Mouse (Mus musculus) cerebral cortex, adult 2 months (tissue): ENCODE data around the gene Tex264.

Source experiments
- WGBS: fragments of 180-500 bp; shearing (Covaris S2); methylation state at CpG from one replicate; pipeline ENCODE4 v1.1.7; 2018; 5-methylcytosine and 5-hydroxymethylcytosine counted together

Gene Tex264

GRCm38 (mm10) chr9:106685249-106686101 is at the start of gene Tex264:
Gene Tex264, minus strand, starts transcription at chr9:106685927.
- WGBS = under 1% methylated on average over 86 of the region's 86 CpGs

DNA sequence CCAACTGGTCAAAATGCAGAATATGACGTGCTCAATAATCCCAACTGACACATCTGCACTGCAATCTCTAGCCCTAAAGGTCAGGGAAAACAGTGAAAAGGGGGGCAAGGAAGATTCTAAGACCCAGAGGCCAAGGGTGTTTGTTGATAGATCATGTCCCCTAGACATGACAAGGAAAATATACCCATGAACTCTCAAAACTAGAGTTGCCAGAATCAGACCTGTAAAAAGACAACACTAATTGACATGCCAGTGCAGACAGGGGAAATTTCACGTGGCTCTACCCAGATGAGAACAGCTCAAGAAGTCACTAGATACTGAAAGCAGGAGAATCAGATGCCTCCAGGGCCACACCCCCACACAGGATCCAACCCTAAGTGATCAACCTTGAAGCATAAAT is 48.0 kb upstream of the Tex264 start:
- 78% methylated on average over 2 of the region's 2 CpGs for WGBS

- WGBS = 94% methylated on average over 2 of the region's 2 CpGs
Observed at GRCm38 (mm10) chr9:106729416-106729815, 43.7 kb upstream of the Tex264 start.

- WGBS = 86% methylated on average over 1 of the region's 1 CpGs
Observed at GRCm38 (mm10) chr9:106726891-106727290, 41.2 kb upstream of the Tex264 start.

DNA sequence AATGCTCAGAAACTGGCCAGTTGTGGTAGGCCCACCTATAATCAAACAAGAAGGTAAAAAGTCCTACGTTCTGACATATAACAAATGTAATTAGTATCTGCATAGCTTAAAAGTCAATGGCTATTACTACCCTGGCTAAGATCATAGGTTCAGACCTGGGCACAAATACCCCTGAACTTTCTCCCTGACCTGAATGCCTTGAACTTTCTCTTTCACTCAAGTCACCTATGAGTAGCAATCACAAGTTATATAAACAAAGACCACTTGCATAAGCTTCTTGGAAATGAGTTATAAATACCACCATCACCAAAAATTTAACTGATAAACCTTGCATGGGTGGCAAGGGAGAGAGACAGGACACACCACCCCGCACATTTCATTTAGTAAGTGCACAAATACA is 39.7 kb upstream of the Tex264 start:
- 96% methylated on average over 2 of the region's 2 CpGs for WGBS

DNA sequence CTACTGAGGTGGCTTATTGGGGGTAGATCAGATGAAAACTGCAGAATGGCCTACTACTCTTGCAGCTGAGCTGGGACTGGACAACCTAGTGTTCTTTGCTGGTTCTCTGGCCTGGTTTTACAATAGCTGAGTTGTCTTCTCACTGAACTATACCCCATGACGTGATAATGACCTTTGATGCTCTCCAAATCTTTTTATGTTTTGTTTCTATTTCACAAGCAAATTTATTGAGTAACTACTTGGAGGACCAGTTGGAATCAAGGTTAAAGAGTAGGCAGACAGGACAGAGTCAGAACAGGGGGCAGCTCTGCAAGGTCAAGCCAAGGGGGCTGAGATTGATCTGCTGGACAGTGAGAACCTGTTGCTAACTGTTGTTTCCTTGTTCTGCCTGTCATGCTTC is 39.1 kb upstream of the Tex264 start:
- WGBS = 85% methylated on average over 1 of the region's 1 CpGs

GRCm38 (mm10) chr9:106716729-106717128 is 31.0 kb upstream of the Tex264 start:
- 67% methylated on average over 4 of the region's 4 CpGs for WGBS

GRCm38 (mm10) chr9:106716232-106716631 is 30.5 kb upstream of the Tex264 start:
- 90% methylated on average over 2 of the region's 2 CpGs for WGBS

GRCm38 (mm10) chr9:106712470-106712869 is 26.7 kb upstream of the Tex264 start:
- WGBS = 100% methylated on average over 2 of the region's 2 CpGs

GRCm38 (mm10) chr9:106692973-106693481 is 7.3 kb upstream of the Tex264 start:
- WGBS = 61% methylated on average over 11 of the region's 11 CpGs

- WGBS = 87% methylated on average over 8 of the region's 8 CpGs
Observed at GRCm38 (mm10) chr9:106688834-106689233, 3.1 kb upstream of the Tex264 start.

DNA sequence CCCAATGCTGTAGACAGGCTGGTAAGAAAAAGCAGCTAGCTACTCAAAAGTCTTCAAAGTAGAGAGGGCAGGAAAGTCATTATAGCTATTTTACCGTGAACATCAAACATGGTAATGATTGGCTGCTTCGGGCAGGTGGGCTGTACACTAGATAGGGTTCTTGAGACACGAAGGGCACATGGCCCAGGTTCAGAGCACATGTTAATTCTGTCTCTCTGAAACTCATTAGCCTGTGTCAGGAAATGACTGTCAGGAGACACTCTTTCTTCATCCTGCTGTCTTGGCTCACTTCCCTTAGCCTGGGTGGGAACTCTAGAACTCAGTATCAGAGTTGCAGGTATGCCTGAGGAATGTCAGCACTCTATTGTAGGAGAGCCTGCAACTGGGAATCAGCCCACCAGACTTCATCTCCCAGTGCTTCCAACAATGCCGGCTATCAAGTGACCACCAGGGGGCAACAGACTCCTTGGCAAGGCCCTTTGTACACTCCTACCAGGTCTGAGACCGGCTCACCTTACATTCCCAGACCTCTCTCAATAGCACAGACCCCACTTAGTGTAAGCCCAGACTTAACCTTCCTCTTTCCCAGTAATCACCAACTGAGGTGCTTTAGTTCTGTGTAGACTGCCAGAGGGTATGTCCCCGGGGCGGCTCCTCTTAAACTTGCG is 1.4 kb upstream of the Tex264 start:
- WGBS = 29% methylated on average over 8 of the region's 8 CpGs

GRCm38 (mm10) chr9:106684918-106685248 is 844 bp downstream of the Tex264 start:
- WGBS = under 1% methylated on average over 14 of the region's 14 CpGs

DNA sequence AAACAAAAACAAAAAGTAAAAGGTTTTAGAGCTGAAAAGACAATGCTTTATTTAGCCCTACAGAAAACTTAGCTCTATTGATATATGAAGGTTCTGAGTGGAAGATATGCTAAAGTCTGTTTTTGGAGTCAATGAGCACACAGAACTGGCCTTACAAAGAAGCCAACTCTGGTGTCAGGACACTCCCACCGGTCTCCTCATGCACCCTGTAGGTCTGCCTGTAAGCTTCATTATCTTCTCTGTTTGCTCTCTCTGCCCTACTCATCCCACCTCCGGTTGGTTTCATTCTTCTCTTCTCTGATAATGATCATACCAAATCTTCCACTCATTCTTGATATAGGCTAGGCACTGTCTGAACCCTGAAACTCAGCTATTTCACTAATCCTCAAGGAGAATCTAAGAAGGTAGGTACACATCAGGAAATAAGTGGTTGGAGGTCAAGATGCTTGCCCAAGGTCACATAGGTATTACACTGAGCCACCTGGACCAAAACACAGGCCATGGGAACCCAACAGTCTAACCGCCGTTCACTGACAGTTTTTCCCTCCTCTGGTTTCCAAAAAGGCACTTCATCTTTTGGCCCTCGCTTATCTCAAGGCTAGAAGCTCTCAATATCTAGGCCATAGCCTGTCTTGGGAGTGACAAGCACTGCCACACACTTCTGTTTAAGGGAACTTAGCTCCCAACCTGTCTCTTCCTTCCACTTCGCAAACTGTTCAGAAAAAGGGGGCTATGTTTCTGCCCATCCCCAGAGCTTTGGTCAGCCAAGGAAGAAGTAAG is 1.4 kb downstream of the Tex264 start:
- WGBS = 80% methylated on average over 6 of the region's 6 CpGs

DNA sequence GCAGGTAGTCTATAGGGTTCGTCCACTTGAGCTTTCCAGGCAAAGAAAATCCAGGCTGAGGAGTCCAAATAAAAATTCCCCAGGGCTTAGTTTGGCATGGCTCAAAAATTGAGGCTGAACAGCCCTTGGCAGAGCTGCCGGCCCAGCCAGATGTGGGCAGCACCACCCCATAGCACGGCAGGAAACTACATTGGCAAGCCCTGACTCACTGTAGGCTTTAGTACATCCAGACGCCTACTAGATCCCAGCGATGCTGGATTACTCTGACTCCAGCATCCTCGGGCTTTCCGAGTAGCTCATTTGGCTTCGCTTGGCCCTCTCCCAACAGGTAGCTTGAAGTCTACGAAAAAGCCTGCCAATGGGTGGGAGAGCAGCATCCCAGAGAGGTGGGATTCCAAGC is 4.7 kb downstream of the Tex264 start:
- 60% methylated on average over 9 of the region's 9 CpGs for WGBS

DNA sequence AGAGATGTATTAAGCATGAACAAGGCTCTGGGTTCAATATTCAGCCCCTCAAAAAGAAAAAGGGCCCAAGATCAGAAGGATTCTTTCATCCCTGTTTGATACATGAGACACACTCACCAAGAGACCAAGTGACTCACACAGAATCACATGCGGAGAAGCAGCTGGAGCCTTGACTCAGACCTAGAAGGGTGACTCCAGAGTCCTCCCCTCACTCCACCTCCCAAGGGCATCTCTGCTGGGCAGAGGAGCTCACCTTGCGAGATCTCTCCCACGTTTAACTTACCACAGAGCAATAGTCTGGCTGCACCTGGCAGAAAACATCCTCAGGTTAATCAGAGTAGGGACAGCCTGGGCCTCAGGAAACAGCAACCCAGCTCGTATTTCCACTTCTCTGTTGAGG is 7.5 kb downstream of the Tex264 start:
- 78% methylated on average over 4 of the region's 4 CpGs for WGBS

GRCm38 (mm10) chr9:106677702-106678101 is 8.0 kb downstream of the Tex264 start:
- 89% methylated on average over 5 of the region's 5 CpGs for WGBS

GRCm38 (mm10) chr9:106676571-106676970 is 9.2 kb downstream of the Tex264 start:
- 58% methylated on average over 4 of the region's 4 CpGs for WGBS

DNA sequence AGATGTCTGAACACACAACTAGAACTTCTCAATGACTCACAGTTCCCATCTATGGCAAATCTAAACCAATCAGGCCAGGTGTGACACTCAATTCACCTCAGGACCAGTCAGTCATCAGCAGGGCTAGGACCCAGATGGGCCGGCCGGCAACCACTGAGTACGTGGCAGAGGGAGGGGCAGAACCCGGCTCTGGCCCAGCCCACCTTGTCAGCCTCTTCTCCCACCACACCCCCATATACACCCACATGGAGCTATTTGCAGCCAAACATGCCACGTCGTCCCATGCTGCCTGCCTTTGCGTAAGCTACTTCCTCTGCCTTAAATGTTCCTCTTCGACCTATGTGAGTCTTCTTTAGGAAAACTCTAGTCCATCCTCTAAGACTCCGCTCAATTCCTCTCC is 9.8 kb downstream of the Tex264 start:
- 35% methylated on average over 9 of the region's 9 CpGs for WGBS

- WGBS = 0% methylated on average over 1 of the region's 1 CpGs
Observed at GRCm38 (mm10) chr9:106675480-106675879, 10.2 kb downstream of the Tex264 start.

GRCm38 (mm10) chr9:106673860-106674259 is 11.9 kb downstream of the Tex264 start:
- WGBS = 71% methylated on average over 2 of the region's 2 CpGs

GRCm38 (mm10) chr9:106664856-106665255 is 20.9 kb downstream of the Tex264 start:
- WGBS = 69% methylated on average over 6 of the region's 6 CpGs
